Mouse (Mus musculus) cerebellum, adult 2 months (tissue): Measurements from ENCODE around the gene Rapgef6. TPM values are rescaled to one million over a fixed set of nuclear protein-coding genes. Genes with fewer than 3 reads are reported as not detected.

Experiments
- DNase-seq, 2 experiments: peaks; one replicate each; pipeline ENCODE4 v3.0.0; 2021
- H3K27ac ChIP-seq: fragments of 200-500 bp; 2 replicates; pipeline ENCODE4 v1.5.1; 2012; ENCODE audit warnings: low read length, control low read depth, inconsistent platforms; ENCODE audit not compliant: insufficient read depth
- H3K27me3 ChIP-seq: fragments of 200-500 bp; 2 replicates; pipeline ENCODE4 v1.6.1; 2012; ENCODE audit warnings: inconsistent platforms, mild to moderate bottlenecking, low read length, moderate library complexity; ENCODE audit not compliant: control insufficient read depth, insufficient read depth
- H3K4me1 ChIP-seq: fragments of 200-500 bp; 2 replicates; pipeline ENCODE4 v1.6.1; 2011; ENCODE audit warnings: low read length; ENCODE audit not compliant: control insufficient read depth, insufficient read depth
- H3K4me3 ChIP-seq: fragments of 200-500 bp; replicated peaks from 2 replicates; pipeline ENCODE3; 2011; ENCODE audit warnings: mild to moderate bottlenecking, low read depth, low read length, control low read depth; ENCODE audit not compliant: insufficient read depth
- CTCF ChIP-seq: fragments of 200-500 bp; IDR thresholded peaks from 2 replicates; pipeline ENCODE4 v1.5.1; 2011; ENCODE audit warnings: low read depth, mild to moderate bottlenecking, control low read depth, low read length, moderate library complexity, borderline replicate concordance; ENCODE audit not compliant: insufficient read depth
- POLR2A ChIP-seq: fragments of 200-500 bp; IDR thresholded peaks from 2 replicates; pipeline ENCODE4 v1.6.1; 2011; ENCODE audit warnings: low read length, control low read depth, borderline replicate concordance; ENCODE audit not compliant: insufficient read depth
- WGBS: fragments of 180-500 bp; shearing (Covaris S2); methylation state at CpG from one replicate; pipeline ENCODE4 v1.1.7; 2018; 5-methylcytosine and 5-hydroxymethylcytosine counted together
- polyA plus RNA-seq: library from polyadenylated mRNA; depleted of rRNA; stranded (reverse); fragments of >200 nt; gene quantifications from 2 replicates; pipeline ENCODE4 v1.2.3, GENCODE M21; 2012

The Rapgef6 gene
- polyA plus RNA-seq, 1 experiment, result 24.2 TPM

GRCm38 (mm10) chr11:54539031-54539430 lies 16.4 kb downstream of the Rapgef6 start:
- Histone ChIP-seq H3K27ac (no peak overlapping the region), H3K4me3 (no peak overlapping the region), H3K27me3 (no peaks in the 10 kb centered on the region), H3K4me1 (peaks cover 3% of the 10 kb centered on the region; the same call in 1 of the 2 replicates)
- 74% methylated on average over 2 of the region's 2 CpGs for WGBS
- DNase-seq, result no peak
- no peak for TF ChIP-seq CTCF
- TF ChIP-seq POLR2A, result no peak

DNA sequence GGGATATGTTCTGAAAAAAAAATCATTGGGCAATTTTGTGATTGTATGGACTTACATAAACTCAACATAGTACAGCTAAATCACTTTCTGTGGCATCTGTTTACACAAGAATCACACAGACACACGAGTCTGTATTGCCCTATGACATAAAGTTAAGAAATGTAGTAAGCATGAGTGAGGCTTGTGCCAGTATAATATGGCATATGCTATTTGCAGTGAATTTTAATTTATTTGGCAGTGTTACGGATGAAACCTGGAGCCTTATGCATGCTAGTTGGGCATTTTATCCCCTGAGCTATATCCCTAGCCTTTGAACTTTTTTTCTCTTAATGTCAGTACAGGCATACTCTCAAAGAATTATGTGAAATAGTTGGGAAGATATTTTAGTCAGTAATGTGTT lies 16.8 kb downstream of the Rapgef6 start:
- DNase-seq, result no peak
- Histone ChIP-seq H3K4me3 (no peak overlapping the region), H3K27ac (no peak overlapping the region), H3K4me1 (peaks cover 3% of the 10 kb centered on the region; the same call in 1 of the 2 replicates), H3K27me3 (no peaks in the 10 kb centered on the region)
- 80% methylated on average over 2 of the region's 2 CpGs for WGBS
- TF ChIP-seq POLR2A, result no peak
- no peak for TF ChIP-seq CTCF

GRCm38 (mm10) chr11:54540328-54540727 lies 17.7 kb downstream of the Rapgef6 start:
- Histone ChIP-seq H3K4me3 (no peak overlapping the region), H3K27ac (no peak overlapping the region), H3K27me3 (no peaks in the 10 kb centered on the region), H3K4me1 (peaks cover 3% of the 10 kb centered on the region; the same call in 1 of the 2 replicates)
- TF ChIP-seq CTCF (no peak), POLR2A (no peak)
- no peak for DNase-seq

DNA sequence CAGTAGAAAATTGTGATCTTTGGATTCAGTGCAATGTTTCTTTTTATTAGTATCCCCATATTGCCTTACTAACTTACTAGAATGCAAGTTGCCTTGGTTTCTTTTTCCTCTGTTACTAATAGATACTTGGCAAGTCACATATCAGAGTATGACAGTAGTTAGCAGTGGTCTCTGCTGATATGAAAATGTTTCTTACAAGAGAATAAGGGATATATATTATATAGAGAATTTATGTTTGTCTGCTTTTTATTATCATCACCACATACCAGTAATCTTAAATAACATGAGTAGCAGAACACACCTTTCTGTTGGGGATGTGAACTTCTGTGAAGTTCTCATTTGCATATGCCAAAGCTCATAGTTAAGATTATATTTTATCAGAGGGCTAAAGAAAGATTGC lies 19.8 kb downstream of the Rapgef6 start:
- DNase-seq, result no peak
- Histone ChIP-seq H3K27me3 (no peaks in the 10 kb centered on the region), H3K4me1 (peaks cover 3% of the 10 kb centered on the region; the same call in 1 of the 2 replicates), H3K27ac (no peak overlapping the region), H3K4me3 (no peak overlapping the region)
- no peak for TF ChIP-seq CTCF
- no peak for TF ChIP-seq POLR2A

DNA sequence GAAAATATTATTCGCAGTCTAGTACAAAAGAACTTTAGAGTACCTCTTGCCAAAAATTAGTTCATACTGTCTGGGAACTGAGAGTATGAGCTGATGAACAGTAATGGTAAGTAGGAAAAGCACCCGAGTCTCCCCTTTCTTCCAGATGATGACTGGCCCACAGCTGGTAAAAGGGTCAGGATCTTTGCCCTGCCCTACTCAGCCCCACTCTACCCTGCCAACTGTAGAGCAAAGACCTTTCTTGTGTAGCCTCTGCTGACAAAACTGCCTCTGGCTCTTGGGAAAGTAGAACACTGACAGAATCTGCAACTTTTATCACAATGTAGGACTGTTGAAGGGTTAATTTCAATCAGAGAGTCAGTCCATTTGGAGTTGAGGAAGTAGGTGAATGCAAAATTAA lies 32.3 kb downstream of the Rapgef6 start:
- 85% methylated on average over 2 of the region's 2 CpGs for WGBS
- H3K27ac ChIP-seq, result no peak overlapping the region
- no peak overlapping the region for H3K4me3 ChIP-seq
- TF ChIP-seq POLR2A (no peak), CTCF (no peak)
- H3K27me3 ChIP-seq, result no peaks in the 10 kb centered on the region
- no peak for DNase-seq
- H3K4me1 ChIP-seq, result no peaks in the 10 kb centered on the region

- Histone ChIP-seq H3K27me3 (no peaks in the 10 kb centered on the region), H3K4me1 (no peaks in the 10 kb centered on the region), H3K27ac (no peak overlapping the region), H3K4me3 (no peak overlapping the region)
- peak; percentile 8; the same call in 1 of the 2 replicates for TF ChIP-seq CTCF
- no peak for TF ChIP-seq POLR2A
- WGBS, result 89% methylated on average over 5 of the region's 5 CpGs
- peak; percentile 22 to 24 for DNase-seq
Observed at GRCm38 (mm10) chr11:54562761-54563160, 40.1 kb downstream of the Rapgef6 start.

- TF ChIP-seq CTCF (no peak), POLR2A (no peak)
- Histone ChIP-seq H3K4me3 (no peak overlapping the region), H3K4me1 (no peaks in the 10 kb centered on the region), H3K27ac (no peak overlapping the region), H3K27me3 (no peaks in the 10 kb centered on the region)
- 80% methylated on average over 1 of the region's 1 CpGs for WGBS
- DNase-seq, result no peak
Observed at GRCm38 (mm10) chr11:54567959-54568358, 45.3 kb downstream of the Rapgef6 start.

DNA sequence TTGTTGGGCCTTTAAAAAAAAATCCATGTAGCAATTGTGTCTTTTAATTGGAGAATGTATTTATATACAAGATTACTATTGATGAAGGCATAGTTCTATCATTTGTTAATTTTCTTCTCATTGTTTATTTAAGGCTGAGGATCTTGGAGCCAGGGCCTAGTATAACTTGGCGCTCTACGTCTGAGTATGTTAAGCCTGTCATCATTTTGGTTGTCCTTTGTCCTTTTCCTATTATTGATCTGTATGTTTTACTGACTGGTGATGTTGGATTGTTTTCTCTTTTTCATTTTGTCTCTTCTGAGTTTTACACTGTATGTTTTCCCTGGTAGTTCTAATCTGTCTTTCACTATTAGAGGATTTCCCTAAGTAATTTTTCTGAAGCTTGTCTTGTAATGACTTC lies 52.1 kb downstream of the Rapgef6 start:
- no peak overlapping the region for H3K4me3 ChIP-seq
- no peak for DNase-seq
- 97% methylated on average over 2 of the region's 2 CpGs for WGBS
- H3K27me3 ChIP-seq, result no peaks in the 10 kb centered on the region
- TF ChIP-seq CTCF (no peak), POLR2A (no peak)
- no peaks in the 10 kb centered on the region for H3K4me1 ChIP-seq
- no peak overlapping the region for H3K27ac ChIP-seq

- TF ChIP-seq CTCF (no peak), POLR2A (no peak)
- H3K4me3 ChIP-seq, result no peak overlapping the region
- peaks cover 7% of the 10 kb centered on the region; the same call in 1 of the 2 replicates for H3K4me1 ChIP-seq
- WGBS, result 60% methylated on average over 3 of the region's 3 CpGs
- H3K27ac ChIP-seq, result no peak overlapping the region
- H3K27me3 ChIP-seq, result no peaks in the 10 kb centered on the region
- DNase-seq, result peak in 1 of 2 experiments; percentile 36
Observed at GRCm38 (mm10) chr11:54592585-54592984, 69.9 kb downstream of the Rapgef6 start.
